Mouse (Mus musculus) ES-E14 (cell line): ENCODE measurements around the gene Vmn1r176. TPM values are rescaled to one million over a fixed set of nuclear protein-coding genes. Genes with fewer than 3 reads are reported as not detected.
"Not testable (repeated sequence)": the region's sequence is repeated elsewhere in the genome, so short reads cannot be mapped to it uniquely, and the experiment has no call there.

Experiments
- DNase-seq: peaks from one replicate; pipeline ENCODE4 v3.0.0-alpha.2; 2013; ENCODE audit warnings: low read depth, low spot score
- H3K27ac ChIP-seq: 2 replicates; pipeline ENCODE4 v1.5.1; 2012; ENCODE audit warnings: low read depth, mild to moderate bottlenecking, low read length, moderate library complexity, mixed read lengths; ENCODE audit not compliant: poor library complexity, insufficient read depth, severe bottlenecking
- H3K36me3 ChIP-seq: 2 replicates; pipeline ENCODE4 v1.6.1; 2012; ENCODE audit warnings: mild to moderate bottlenecking, low read length, moderate library complexity, mixed read lengths; ENCODE audit not compliant: control insufficient read depth, poor library complexity, insufficient read depth, severe bottlenecking
- H3K4me1 ChIP-seq, 2 experiments: fragments of 150-350 bp in 1 of 2; sonication (generic) in 1 of 2; 2 replicates each; pipeline ENCODE4 v1.6.1; 2012; ENCODE audit warnings: low read length in 2 of 2, mild to moderate bottlenecking in 1 of 2, mixed read lengths in 1 of 2; ENCODE audit not compliant: control insufficient read depth in 2 of 2, insufficient read depth in 2 of 2, poor library complexity in 1 of 2
- H3K4me3 ChIP-seq, 2 experiments: fragments of 150-350 bp in 1 of 2; sonication (generic) in 1 of 2; 2 replicates each; pipeline ENCODE4 v1.5.1; 2012; ENCODE audit warnings: low read length in 2 of 2, low read depth in 1 of 2, mild to moderate bottlenecking in 1 of 2, mixed read lengths in 1 of 2; ENCODE audit not compliant: insufficient read depth in 1 of 2, poor library complexity in 1 of 2, severe bottlenecking in 1 of 2
- H3K9ac ChIP-seq: 2 replicates; pipeline ENCODE4 v1.6.1; 2012; ENCODE audit warnings: low read depth, mild to moderate bottlenecking, low read length, mixed read lengths; ENCODE audit not compliant: poor library complexity, insufficient read depth, severe bottlenecking
- H3K9me3 ChIP-seq: fragments of 150-350 bp; sonication (generic); 2 replicates; pipeline ENCODE4 v1.6.1; 2012; ENCODE audit warnings: low read depth, mild to moderate bottlenecking, low read length; ENCODE audit not compliant: control insufficient read depth, insufficient read depth
- CHD2 ChIP-seq: IDR thresholded peaks from 2 replicates; pipeline ENCODE4 v1.6.1; 2014; ENCODE audit warnings: mild to moderate bottlenecking, low read depth, low read length, inconsistent platforms
- HCFC1 ChIP-seq: IDR thresholded peaks from 2 replicates; pipeline ENCODE4 v1.6.1; 2012; ENCODE audit warnings: low read length, inconsistent platforms, borderline replicate concordance; ENCODE audit not compliant: insufficient read depth
- MAFK ChIP-seq: IDR thresholded peaks from 2 replicates; pipeline ENCODE4 v1.6.1; 2014; ENCODE audit warnings: mild to moderate bottlenecking, low read depth, low read length, inconsistent platforms; ENCODE audit not compliant: insufficient read depth
- ZC3H11A ChIP-seq: IDR thresholded peaks from 2 replicates; pipeline ENCODE4 v1.6.1; 2012; ENCODE audit warnings: low read depth, mild to moderate bottlenecking, inconsistent platforms, low read length, borderline replicate concordance
- ZNF384 ChIP-seq: IDR thresholded peaks from 2 replicates; pipeline ENCODE4 v1.6.1; 2012; ENCODE audit warnings: low read depth, low read length, inconsistent platforms
- in situ Hi-C, 2 experiments: fragments of 600-800 bp; cut with MboI; formaldehyde crosslinking; loops; one replicate each; pipeline ENCODE4 v1.15.1; 2025; ENCODE audit warnings: low sequenced_read_pairs in 2 of 2, inconsistent platforms in 1 of 2; ENCODE audit not compliant: unreplicated experiment in 2 of 2
- total RNA-seq: library from RNA; depleted of rRNA; stranded (reverse); fragments of 300-350 nt; gene quantifications from 2 replicates; pipeline ENCODE4 v1.2.3, GENCODE M21; 2012; rRNA removed

The Vmn1r176 gene
- total RNA-seq, result not detected in 2 replicates

GRCm38 (mm10) chr7:23837272-23837671 lies at the start of gene Vmn1r176:
Gene Vmn1r176, minus strand, starts transcription at chr7:23837372.
- H3K27ac ChIP-seq, H3K36me3 ChIP-seq, H3K4me3 ChIP-seq, in situ Hi-C loops, DNase-seq, H3K4me1 ChIP-seq, H3K9me3 ChIP-seq, H3K9ac ChIP-seq: not testable (repeated sequence)

DNA sequence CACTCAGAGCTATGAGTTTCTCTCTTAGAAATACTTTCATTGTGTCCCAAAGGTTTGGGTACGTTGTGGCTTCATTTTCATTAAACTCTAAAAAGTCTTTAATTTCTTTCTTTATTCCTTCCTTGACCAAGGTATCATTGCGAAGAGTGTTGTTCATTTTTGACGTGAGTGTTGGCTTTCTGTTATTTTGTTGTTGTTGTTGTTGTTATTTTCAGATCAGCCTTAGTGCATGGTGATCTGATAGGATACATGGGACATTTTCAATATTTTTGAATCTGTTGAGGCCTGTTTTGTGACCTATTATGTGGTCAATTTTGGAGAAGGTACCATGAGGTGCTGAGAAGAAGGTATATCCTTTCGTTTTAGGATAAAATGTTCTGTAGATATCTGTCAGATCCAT lies 39.7 kb upstream of the Vmn1r176 start:
- H3K9ac ChIP-seq, H3K9me3 ChIP-seq, in situ Hi-C loops, H3K36me3 ChIP-seq, DNase-seq, H3K4me3 ChIP-seq, H3K27ac ChIP-seq, H3K4me1 ChIP-seq: not testable (repeated sequence)

DNA sequence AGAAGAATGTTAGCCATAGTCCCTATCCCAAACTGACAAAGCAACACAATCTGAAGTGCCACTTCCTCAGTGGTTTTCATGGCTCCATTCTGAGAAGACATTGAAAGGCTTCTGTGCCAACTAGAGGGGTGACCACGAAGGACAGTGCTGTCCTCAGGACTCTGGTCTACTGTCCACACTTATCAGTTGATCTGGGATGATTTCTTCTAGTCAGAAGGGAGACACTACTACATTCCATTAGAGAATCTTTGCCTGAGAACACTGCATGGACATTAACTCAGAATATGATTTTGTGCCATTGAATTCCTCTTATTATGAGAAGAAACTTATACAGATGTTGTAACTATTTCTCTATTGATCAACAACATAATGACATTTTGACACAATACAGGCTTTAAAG lies 29.2 kb upstream of the Vmn1r176 start, which contains the start of gene Vmn1r177:
Gene Vmn1r177 (minus strand): TSS at position 101 of the 400 bp plus-strand sequence.
- in situ Hi-C loops, DNase-seq, H3K27ac ChIP-seq, H3K9me3 ChIP-seq, H3K36me3 ChIP-seq, H3K4me1 ChIP-seq, H3K9ac ChIP-seq, H3K4me3 ChIP-seq: not testable (repeated sequence)

- not testable (repeated sequence) for H3K36me3 ChIP-seq, H3K4me1 ChIP-seq, DNase-seq, H3K9ac ChIP-seq, H3K4me3 ChIP-seq, H3K9me3 ChIP-seq, H3K27ac ChIP-seq
- in situ Hi-C loops, result loop anchor here (10.0 to 25.0 kb wide), 2 partner anchors 223 to 226 kb away; partner anchors contain the start of gene Vmn1r169 (in 1 of the 2)
Measured at GRCm38 (mm10) chr7:23810543-23810942, 26.6 kb downstream of the Vmn1r176 start, which contains the start of gene Vmn1r175. Gene Vmn1r175, minus strand, starts transcription at chr7:23810643.

DNA sequence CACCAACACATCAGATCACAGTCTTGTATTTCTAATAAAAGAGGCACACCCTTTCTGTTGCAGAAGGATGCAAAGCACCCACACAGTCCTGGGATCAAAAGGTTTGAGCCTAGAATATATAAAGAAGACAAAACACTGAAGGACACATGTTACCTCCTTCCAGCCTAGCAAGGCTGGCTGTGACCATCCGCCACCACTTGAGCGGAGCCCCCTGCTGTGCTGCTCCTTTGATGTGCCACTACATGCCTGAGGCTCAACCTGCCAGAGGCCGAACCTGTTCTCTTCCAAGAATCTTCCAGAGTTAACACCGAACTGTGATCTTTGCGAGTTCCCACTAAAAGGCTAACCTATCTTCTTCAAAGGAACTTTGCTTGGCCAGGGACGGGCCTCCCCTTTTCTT lies 52.6 kb downstream of the Vmn1r176 start:
- no peak overlapping the region for H3K27ac ChIP-seq
- H3K9me3 ChIP-seq, result no peaks in the 10 kb centered on the region
- no peaks in the 10 kb centered on the region for H3K36me3 ChIP-seq
- H3K9ac ChIP-seq, result no peak overlapping the region
- no peaks in the 10 kb centered on the region for H3K4me1 ChIP-seq
- DNase-seq, result peak; percentile 55
- in situ Hi-C loops, result loop anchor here in 1 of 2 experiments (10.0 kb wide), 1 partner anchor 370 kb away; no protein-coding TSS in a partner anchor
- H3K4me3 ChIP-seq, result no peak overlapping the region
- TF ChIP-seq ZC3H11A (no peak), HCFC1 (no peak), MAFK (no peak), CHD2 (no peak), ZNF384 (no peak)

Other genes starting within 250 kb of the Vmn1r176 start
- gene Vmn1r170, start 231.2 kb downstream of the Vmn1r176 start, total RNA-seq, result not detected in 2 replicates
- gene Vmn1r171, start 206.7 kb downstream of the Vmn1r176 start, total RNA-seq, result not detected in 2 replicates
- not detected in 2 replicates for gene Vmn1r172, start 179.1 kb downstream of the Vmn1r176 start, total RNA-seq
- not detected in 2 replicates for gene Vmn1r173, start 136.7 kb downstream of the Vmn1r176 start, total RNA-seq
- not detected in 2 replicates for gene Vmn1r174, start 85.1 kb downstream of the Vmn1r176 start, total RNA-seq
- not detected in 2 replicates for gene Vmn1r175, start 26.7 kb downstream of the Vmn1r176 start, total RNA-seq
- not detected in 2 replicates for gene Vmn1r177, start 29.1 kb upstream of the Vmn1r176 start, total RNA-seq
- not detected in 2 replicates for gene Vmn1r178, start 54.6 kb upstream of the Vmn1r176 start, total RNA-seq
- not detected in 2 replicates for gene Vmn1r179, start 89.6 kb upstream of the Vmn1r176 start, total RNA-seq
- gene Vmn1r180, start 113.3 kb upstream of the Vmn1r176 start, total RNA-seq, result not detected in 2 replicates
- gene Vmn1r181, start 137.2 kb upstream of the Vmn1r176 start, total RNA-seq, result not detected in 2 replicates
- not detected in 2 replicates for gene V1rd19, start 164.3 kb upstream of the Vmn1r176 start, total RNA-seq
- not detected in 2 replicates for gene Vmn1r183, start 215.9 kb upstream of the Vmn1r176 start, total RNA-seq
- gene Zfp180, start 244.6 kb upstream of the Vmn1r176 start, total RNA-seq, result 17.8 and 22.0 TPM in 2 replicates